Mouse (Mus musculus) mesoderm, embryonic 11.5 days (tissue): ENCODE data around the gene Lctl.
A peak's percentile ranks its signal among the peaks of the same experiment; 100 is the strongest.

Experiments
- DNase-seq: peaks from one replicate; pipeline ENCODE4 v3.0.0-alpha.2; 2012; ENCODE audit warnings: low read depth, low spot score

Gene Lctl

DNA sequence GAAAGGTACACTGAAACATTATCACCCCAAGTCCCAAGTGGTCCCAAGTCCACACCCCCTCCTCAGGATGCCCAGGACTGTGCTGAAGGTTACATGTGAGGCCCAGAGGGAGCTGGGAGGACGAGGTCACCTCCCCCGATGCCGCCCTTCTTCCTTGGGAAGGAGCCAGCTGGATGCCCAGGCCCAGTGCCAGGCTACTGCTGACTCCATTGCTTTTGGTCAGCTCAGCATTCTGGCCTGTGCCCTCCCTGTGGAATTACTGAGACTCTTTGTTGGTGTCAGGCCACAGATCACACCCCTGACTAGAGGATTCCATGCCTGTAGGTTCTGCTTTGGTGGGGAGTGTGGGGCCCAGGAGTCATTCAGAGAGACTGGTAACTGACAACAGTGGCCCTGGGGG lies at the start of gene Lctl:
Lctl (plus strand) TSS at position 272 of the 400 bp plus-strand sequence.
- DNase-seq = no peak

DNA sequence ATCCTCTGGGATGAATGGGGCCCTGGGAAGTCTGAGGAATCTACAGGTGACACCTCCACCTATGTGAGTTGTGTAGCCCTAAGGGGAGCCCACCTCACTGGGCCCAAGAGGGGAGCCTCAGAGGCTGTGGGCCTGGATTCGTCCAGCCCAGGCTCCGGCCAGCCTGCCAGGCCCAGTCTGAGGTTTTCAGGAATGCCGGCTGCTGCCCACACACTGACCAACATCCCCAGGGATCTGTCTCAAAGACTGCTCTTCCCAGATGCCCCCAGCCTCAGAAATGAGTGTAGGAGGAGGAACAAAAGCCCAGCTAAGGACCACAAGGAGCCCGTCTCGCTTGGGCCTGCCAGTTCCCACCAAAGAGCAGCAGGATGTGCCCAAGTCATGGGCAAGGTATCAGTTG lies 49.2 kb upstream of the Lctl start:
- DNase-seq = no peak

DNA sequence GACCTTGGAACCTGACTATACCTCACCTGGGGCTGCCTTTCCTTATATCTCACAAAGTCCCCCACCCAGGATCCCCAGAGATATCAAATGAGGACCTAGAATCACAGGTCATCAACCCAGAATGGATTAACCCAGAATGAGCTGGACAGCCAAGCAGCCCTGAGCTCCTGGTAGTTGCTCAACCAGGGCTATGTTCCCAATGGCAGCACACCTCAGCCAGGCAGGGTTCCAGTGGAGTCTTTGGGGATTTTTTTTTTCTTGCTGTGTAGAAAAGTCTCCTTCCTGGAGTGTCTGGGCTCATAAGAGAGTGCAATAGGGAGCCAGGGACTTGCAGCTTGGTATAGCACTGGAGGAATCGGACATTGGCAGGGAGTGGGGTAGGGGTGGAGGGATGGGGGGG lies 48.4 kb upstream of the Lctl start:
- DNase-seq = no peak

DNA sequence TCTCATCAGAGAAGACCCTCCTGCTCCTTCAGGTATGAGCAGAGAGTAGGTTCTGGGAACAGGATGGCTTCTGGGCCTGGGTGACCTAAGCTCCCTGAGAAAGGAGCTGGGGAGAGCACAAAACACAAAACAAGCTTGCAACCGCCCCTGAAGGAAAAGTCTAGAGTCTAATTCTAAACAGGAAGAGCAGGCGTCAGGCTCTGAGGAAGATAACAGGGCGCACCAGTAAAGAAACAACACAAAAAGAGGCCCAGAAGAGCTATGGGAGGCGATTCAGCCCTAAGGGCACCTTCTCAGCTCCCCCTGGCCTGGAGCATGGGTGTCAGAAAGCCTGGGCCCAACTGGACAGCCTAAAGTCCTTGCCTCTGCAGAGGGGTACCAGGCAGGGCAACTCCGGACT lies 47.8 kb upstream of the Lctl start:
- DNase-seq = no peak

DNA sequence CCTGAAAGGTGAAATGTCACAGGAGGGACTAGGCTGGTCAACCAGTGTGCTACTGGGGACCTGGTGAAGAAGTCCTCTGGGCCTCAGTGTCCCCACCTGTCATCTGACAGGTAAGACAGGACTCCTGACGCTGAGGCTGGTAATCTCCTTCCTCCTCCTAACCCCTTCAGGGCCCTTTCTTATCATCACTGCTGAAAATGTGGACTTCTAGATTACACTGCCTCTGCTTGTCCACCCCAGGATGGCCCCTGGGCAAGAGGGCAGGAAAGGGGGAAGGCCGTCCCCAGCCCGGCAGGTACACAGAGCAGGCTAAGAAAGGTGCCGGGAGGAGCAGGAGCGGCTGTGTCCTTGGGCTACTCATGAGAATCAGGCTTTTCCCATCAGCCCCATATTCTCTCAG lies 46.3 kb upstream of the Lctl start:
- no peak for DNase-seq

DNA sequence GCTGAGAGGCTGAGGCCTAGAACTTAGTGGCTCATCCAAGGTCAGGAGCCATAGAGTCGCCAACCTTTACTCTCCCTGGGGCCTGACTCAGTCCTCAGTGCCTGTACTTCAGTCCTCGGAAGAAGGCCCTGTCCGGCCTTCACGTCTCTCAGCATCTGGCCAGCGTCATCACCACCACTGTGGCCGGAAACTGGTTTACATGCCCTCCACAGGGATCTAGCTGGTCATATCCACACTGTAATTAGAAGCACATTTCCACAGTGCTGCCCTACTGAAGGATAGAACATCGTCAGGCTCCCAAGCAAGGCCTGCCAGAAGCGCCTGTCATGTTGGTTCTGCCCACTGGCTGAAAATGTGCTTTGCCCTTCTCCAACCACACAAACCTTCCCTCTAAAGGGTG lies 42.1 kb upstream of the Lctl start:
- no peak for DNase-seq

DNA sequence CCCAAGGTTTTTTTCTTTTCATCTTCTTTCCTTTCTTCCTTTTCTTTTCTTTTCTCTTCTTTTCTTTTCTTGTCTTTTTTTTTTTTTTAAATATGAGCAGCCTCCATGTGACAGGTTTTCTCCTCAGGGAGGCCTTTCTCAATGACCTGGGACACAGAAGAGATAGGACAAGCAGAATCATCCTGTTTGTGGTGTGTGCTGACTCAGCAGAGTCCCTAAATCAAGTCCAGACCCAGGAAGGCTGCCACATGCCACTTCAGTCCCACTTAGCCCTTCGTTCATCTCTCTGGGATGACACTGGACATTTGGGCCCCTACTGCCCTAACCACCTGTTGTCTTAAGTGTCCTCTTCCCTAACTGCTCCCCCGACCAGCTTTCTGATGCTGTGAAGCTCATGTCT lies 40.5 kb upstream of the Lctl start:
- DNase-seq = no peak

DNA sequence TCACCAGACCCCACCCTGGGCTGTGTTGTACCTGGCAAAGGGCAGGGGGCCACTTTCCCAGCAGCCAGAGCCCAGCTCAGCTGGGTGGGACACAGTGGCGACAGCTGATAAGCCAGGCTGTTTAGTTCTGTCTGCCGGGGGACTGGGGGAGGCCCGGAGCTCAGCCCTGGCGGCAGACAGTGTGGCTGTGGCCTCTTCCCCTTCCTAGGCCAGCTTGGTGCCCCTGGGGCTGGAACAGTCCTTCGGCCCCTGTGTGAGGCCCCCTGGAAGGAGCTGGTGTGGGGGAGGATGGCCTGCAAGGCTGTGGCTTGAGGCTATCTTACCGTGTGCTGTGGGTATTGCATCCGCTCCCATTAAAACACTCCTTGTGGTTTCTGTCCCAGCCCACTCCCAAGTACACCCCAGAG lies 38.6 kb upstream of the Lctl start:
- DNase-seq = no peak

DNA sequence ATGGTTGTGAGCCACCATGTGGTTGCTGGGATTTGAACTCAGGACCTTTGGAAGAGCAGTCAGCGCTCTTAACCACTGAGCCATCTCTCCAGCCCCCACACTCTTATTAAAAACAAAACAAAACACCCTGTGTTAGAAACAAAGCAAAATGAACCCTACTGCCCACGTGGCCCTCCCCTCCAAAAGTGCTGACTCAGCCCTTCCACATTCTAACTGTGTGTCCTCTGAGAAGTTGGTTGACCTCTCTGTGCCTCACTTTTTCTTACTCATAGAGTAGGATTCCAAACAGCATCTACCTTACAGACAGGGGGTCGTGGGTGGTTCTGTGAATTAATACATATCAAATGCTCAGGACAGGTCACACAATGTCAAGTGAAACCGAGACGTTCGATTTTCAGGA lies 37.0 kb upstream of the Lctl start:
- DNase-seq = no peak

DNA sequence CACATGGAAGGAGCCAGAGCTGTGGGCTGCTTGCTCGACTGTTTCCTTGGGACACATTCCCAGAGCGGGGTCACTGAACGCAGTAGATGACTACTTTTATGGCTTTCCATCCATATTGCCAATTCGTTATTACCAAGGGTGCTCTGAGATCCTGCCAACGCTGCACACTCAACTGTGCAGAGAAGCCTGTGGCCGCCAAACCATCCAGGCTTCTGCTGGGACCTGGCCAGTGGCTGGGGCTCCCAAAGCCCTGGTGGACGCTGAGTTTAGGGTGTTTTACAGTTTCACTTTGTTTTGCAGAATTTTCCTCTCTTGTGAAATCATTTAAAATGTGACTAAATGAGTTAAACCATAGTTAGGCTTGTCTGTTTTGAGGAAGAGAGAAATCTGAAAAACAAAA lies 32.7 kb upstream of the Lctl start:
- no peak for DNase-seq

DNA sequence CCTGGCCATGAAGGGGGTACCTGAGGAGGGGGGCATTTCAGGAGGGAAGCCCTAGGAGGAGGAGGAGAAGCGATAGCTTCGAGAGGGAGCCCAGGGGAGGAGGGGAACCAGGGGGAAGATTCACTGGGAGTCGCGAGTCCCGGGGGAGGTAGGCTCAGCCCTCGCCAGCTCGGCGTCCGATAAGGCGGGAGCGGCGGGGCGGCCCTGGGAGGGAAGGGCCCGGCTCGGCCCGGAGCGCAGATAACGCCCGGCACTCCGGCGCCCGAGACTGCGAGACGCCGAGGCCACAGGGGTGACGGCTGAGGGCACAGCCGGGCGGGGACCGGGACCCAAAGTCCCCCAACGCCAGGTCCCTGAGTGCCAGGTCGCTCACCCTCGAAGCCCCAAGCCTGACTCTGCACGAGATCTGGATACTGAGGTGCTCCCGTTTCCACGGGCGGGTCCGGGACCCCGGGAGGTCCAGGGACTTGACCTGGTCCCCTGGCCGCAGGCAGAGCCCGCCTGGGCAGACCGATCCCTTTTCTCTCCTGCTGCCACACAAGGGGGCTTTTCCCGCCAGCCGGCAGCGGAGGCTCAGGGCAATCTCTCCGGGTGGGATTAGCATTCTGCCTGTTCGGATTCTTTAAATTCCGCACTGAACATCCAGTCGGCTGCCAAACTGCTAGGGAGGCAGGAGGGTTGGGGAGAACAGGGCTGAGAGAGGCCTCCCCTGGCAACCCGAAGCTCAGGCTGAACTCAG lies 32.1 kb upstream of the Lctl start:
- peak; percentile 74 for DNase-seq

DNA sequence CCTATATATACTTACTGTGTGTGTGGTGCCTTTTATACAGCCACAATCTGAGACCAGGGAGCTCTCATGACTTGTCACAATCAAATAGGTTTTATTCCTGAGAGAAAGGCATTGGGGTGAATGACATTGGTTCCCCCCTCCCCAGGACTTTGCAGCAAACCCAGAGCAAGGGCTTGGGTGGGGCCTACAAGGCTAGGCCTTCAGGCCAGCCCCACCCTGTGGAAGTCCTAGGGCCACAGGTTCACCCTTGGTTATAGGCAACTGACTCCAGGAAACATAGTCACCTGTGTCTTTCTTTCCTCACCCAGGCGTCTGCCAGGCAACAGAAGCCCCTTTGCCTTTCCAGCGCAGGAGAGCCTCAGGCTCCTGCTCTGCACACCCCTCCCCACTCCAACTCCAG lies 31.0 kb upstream of the Lctl start:
- DNase-seq = no peak

DNA sequence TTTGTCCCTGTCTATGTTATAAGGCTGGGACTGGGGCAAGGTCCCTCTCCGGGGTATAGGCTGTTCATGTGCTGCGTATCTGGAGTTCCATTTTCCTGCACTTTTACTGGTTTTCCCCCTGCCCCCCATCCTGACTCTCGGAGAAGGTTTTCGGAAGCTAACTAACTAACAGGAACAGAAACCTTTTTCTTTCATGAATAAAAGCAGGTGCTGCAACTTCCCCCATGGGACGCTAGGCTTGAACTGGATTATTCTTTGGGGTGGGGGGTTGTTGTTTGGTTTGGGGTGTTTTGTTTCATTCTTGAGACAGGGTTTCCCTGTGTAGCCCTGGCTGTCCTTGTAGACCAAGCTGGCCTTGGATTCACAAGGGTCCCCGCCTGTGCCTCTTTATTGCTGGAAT lies 30.4 kb upstream of the Lctl start:
- no peak for DNase-seq

DNA sequence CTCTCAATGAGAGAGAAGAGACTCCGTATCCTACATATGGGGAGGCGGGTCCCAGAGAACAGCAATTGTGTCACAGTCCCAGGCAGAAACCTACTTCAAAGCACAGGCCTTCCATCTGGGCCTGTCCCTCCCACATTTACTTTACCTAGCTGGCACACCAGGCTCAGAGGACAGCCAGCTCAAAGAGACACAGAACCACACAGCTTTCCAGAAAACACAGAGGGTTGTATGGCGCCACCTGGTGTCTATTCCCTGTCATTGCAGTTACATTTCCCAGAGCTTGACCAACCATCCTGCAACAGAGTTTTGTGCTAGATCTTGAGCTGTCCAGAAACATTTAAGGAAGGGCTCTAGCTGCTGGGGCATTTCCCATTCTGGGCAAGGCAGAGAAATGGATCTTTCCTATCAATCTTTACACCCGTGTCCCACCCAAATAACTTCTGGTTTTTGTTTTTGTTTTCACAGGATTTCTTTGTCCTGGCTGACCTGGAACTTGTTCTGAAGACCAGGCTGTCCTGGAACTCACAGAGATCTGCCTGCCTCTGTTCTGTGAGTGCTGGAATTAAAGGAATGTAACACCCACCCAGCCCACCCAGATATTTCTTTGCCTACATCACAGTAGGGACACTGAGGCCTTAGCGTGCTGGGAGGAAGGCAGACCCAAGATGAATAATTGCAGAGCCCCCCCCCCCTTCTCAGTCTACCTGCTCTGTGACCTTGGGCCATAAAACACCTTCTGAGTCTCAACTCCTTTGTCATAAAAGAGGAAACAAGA lies 29.3 kb upstream of the Lctl start:
- DNase-seq = peak; percentile 83

DNA sequence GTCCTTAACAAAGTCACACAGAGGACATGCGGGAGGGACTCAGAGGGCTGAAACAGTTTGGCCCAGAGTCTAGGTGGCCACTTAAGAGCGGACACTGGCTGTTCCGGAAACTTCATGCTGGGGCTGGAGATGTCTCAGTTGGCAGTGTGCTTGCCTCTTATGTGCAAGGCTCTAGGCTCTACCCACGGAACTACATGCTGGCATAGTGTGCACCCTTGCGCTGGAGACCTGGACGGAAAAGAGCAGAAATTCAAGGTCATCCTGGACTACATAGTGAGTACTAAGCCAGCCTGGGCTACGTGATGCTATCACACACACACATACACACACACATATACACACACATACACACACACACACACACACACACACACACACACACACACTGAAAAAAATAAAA lies 28.6 kb upstream of the Lctl start:
- no peak for DNase-seq

DNA sequence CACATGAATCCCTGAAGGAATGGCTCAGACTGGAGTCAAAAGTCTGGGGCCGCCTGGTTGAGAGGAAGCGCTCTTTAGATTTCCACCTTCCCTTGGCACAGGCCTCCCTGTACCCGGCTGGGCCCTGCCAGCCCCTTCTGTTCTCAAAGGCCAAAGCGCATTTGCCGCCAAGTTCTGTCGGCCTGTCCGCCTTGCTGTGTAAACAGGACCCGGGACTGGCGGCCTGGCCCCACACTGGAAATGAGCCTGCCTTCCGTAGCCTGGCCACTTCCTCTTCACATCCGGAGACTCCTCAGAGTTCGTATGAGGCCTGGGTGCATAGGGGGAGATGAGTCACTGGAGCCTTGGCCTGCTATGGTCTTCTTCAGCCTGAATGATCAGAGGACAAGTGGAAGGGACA lies 27.9 kb upstream of the Lctl start:
- DNase-seq = no peak

DNA sequence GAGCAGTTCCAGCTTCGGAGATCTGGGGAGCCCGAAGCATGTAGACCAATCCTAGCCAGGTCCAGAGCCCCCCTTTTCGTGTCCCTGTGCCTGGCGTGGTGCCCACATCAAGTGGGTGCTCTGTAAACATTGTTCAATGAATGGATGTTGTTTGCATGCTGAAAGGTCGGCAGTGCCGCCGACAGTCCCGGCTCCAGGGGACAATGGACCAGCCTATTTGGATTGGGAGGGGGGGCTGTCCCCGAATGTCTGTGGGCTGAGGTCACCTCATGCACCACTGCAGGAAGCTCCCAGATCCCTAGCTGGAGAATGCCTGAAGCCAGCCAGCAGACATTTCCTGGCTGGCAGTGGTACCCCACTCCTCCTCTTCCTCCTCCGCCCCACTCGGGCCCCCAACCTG lies 22.9 kb upstream of the Lctl start:
- DNase-seq = no peak

DNA sequence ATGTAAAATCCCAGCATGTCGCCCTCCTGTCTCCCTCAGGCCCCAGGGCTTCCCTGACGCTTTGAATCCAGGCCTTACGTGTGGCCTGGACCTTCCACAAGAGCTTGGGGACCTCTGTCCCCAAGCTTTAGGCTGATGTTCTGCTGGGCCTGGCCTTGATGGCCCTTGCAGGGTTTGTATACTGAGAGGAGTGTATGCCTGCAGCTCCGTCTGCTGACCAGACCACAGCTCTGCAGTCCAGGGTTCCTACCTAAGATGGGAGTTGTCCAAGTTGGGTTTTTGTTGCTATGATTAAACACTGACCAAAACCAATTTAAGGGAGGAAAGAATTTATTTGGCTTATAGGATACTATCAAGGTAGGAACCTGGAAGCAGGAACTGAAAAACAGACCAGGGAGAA lies 18.7 kb upstream of the Lctl start:
- no peak for DNase-seq

DNA sequence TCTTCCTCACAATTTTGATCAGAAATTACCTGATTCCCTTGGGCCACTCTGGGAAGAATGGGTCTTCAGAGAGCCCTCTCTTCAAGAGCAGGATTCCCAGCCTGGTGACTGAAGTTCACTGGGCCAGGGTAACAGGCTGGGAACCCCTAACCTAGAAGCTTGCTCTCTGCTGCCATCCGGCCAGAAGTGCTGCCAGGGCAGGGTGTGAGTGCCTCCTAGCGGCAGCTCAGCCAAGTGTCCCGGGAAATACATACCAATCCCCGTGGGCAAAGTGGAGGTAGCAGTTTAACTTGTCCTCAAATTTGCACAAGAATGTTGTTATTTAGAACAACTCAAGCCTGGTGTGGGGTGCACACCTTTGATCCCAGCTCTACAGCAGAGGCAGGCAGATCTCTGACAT lies 16.5 kb upstream of the Lctl start:
- peak; percentile 84 for DNase-seq

DNA sequence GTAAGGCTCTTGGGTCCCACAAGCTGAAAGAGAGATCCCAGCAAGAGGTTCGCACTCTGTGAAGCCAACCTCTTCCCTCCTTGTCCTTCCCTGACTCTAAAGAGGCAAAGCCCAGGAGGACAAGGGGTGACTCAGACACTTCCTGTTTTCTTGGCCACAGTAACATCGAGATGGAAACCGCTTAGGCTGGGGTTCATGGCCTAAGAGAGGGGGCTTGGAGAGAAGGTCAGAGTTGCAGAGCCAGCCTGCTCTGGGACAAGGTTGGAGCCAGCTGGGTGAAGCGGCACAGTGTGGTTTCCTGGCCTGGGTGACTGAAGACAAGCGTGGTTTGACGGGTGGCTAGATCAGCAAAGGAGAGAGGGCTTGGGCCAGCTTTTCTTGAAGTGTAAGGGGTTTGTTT lies 11.6 kb upstream of the Lctl start:
- no peak for DNase-seq

DNA sequence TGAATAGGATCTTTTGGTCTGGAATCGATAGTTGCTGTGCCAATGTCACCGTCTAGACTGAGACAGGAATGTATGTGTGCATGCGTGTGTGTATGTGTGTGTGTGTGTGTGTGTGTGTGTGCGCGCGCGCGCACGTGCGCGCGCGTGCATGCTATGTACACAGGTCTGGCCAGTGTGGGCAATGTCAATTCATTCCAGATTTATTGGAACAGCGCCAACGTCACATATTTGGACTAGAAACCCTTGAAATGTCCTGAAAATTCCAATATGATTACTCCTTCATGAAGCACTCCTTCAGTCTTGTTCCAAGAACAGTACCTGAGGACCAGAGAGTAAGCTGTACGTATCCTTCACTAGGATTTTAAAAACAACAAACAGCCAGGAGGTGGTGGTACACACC lies 6.4 kb upstream of the Lctl start:
- no peak for DNase-seq

DNA sequence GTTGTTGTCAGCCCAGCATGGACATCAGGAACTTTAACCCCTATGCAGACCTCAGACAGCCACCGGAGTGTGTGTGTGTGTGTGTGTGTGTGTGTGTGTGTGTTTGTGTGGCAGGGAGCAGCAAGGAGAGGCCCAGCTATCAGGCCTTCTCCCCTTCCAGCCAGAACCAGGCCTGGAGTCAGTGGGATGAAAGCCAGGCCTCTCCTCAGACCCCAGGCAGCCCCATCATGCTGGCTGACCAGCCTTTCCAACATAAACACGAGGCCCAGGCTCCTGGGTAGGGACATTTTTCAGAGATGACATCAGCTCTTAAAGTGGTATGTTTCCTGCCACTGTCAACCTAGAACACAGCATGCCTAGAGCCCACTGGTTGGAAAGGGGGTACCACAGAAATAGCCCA lies 2.3 kb upstream of the Lctl start:
- DNase-seq = peak; percentile 41

DNA sequence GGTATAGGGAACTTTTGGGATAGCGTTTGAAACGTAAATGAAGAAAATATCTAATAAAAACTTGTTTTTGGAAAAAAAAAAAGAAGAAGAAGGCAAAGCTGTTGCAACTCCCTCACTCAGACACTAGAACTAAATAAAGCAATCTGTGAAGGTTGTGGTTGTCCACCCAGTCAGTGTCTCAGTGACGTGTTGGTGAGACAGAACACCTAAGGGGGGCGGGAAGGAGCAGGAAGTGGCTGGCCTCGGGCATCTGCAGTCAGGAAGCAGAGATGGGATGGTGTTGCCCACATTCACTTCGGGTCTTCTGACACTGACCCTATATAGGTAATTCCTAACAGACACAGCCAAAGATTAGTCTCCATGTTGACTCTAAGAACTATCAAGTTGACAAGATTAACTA lies 1.2 kb upstream of the Lctl start:
- DNase-seq = no peak
